Mouse (Mus musculus) liver, embryonic 14.5 days (tissue): ENCODE measurements around the gene Metap2.

Source experiments
- CTCF ChIP-seq: IDR thresholded peaks from 2 replicates; pipeline ENCODE4 v1.5.1; 2016; ENCODE audit warnings: antibody characterized with exemption, low read depth, control low read depth
- EP300 ChIP-seq: IDR thresholded peaks from 2 replicates; pipeline ENCODE4 v1.6.1; 2016; ENCODE audit warnings: antibody characterized with exemption, low read depth

DNA sequence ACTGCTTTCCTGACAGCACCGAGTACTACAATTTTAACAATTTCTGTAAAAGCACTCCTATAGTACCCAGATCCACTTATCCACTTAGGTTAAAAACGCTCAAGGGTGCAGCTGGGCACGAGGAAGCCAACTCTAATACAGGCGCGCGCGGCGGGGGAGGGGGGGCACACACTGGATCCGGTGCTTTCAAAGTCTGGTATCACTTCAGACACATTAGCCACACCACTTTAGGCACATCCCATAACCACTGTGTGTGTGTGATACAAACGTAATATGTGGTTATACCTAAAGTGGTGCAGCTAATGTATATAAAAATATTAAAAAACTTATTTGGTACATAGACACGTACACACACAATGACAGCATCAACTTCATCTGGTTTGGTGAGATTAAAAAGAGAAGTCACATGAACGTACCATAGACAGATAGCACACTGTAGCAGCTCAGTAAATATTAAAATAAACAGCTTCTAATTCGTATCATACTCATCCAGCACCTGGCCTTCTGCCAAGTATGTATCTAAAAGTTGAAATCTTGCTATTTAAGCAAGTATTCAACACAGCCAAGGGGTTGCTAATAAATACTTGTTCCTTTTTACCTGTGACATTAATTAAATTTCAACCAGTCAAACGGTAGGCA, 10.9 kb downstream of the Metap2 start:
- no peak for TF ChIP-seq CTCF
- peak; percentile 42; the same call in 1 of the 2 replicates for TF ChIP-seq EP300
